Mouse (Mus musculus): Measurements from ENCODE around the gene Ugt8a.

- no peak for TF ChIP-seq GATA1 (IDR thresholded peaks at IDR 0.05; ENCODE audit: borderline replicate concordance, low read length)
- TF ChIP-seq FLI1 (IDR thresholded peaks at IDR 0.05; ENCODE audit: low read length), result no peak
Observed at GRCm38 (mm10) chr3:125938092-125938755, at the start of gene Ugt8a.
